Mouse (Mus musculus): ENCODE data around the gene Ntrk1.
A peak's percentile ranks its signal among the peaks of the same experiment; 100 is the strongest.
"Not testable (repeated sequence)": the region's sequence is repeated elsewhere in the genome, so short reads cannot be mapped to it uniquely, and the experiment has no call there.

Ntrk1 gene

DNA sequence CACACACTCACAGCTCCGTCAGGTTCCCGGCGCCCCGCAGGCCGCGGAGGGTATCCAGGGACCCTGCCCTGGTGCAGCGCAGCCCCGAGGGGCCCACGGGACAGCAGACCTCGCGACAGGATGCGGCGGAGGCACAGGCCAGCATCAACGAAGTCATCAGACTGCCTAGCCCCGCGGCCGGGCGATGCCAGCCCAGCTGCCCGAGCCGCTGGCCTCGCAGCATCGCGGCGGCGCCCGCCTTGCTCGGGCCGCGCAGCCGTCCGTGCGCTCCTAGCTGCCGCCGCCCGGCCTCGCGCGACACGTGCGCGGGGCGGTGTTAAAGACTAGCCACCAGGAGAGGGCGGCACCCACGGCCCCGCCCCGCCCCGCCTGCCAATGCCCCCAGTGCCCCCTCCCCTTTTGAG lies at the start of gene Ntrk1:
TSS of gene Ntrk1 (minus strand) at position 241 of the 404 bp plus-strand sequence.
- DNase-seq = peak; percentile 30 to 67

DNA sequence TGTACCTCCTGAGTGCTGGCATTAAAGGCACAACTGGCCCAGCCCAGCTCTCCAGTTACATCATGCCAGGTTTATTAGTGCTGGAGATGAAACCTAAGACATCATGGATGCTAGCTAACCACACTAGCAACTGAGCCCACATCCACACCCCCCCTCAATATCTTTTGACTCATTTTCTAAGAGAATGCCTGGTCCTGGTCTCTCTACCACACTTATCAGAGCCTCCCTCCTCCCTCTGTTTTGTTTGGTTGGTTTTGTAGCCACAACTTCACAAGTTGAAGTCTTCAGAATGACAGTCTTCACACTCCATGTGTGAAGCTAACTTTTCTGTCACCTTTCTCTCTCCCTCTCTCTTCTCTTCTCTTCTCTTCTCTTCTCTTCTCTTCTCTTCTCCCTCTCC lies 45.9 kb upstream of the Ntrk1 start:
- no peak for DNase-seq

DNA sequence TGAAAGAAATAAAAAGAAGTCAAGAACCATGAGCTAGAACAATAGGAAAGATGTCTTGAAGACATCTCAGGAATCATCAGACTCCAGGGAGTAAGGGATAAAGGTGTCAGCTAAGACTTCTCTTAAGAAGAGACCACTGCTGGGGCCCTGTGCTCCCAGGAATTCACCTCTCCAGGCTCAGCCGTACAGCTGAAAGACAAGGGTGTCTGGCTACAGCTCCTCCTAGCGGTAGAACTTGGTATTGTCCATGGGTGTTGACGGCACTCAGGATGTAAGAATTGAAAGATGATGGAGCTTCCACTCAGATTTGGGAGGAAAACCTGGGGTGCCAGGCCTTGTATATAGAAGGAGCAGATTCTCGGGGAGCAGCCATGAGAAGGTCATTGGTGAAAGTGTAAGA lies 43.7 kb upstream of the Ntrk1 start:
- DNase-seq = peak; percentile 70 to 90

DNA sequence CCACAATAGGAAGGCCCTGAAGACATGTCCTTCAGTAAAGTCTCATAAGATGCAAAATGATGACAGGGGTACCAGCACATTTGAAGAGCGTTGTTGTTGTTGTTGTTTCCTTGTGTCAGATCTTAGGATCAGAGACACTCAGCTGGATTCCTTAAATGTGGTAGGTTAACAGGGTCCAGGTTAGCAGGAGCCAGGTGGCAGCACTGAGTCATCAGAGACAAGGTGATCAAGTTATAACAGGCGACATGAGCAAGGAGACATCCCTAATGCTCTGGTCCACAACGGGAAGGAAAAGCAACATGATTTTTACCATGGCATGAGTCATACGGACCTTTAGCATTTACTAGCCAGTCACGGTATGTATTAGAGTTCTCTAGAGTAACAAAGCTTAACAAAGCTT lies 38.5 kb upstream of the Ntrk1 start:
- DNase-seq = peak in 1 of 2 experiments; percentile 47

DNA sequence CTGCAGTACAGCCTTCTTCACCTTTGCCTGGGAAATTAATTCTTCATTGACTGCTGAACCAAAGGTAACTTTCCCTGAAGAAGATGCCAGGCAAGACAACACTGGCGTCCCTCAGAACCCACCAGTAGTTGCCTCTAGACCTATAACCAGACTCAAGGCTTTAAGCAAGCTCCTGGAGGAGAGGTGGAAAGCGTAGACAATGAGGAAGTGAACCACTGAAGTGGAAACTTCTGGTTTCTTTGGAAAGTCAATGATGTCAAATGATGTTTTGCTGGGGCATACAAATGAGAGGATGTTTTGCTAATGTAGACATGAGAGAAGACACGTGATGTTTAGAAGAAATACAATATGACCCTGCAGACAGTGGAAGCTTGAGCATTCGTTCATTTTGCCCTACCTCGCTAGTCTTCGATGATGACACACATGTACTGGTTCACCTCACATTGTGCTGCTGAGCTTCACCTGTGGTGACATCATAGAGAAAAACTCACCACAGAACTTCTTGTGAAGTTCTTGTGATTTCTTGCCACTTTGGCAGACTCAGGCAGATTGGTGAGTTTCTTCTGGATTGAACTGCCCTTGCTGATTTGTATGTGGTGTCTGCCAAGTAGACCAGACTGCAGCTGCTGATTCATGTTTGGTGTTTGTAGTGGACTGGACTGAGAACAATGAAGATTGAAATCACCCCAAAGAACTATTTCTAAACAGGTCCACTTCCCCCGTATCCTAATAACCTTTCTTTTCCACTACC lies 37.3 kb upstream of the Ntrk1 start:
- no peak for DNase-seq

DNA sequence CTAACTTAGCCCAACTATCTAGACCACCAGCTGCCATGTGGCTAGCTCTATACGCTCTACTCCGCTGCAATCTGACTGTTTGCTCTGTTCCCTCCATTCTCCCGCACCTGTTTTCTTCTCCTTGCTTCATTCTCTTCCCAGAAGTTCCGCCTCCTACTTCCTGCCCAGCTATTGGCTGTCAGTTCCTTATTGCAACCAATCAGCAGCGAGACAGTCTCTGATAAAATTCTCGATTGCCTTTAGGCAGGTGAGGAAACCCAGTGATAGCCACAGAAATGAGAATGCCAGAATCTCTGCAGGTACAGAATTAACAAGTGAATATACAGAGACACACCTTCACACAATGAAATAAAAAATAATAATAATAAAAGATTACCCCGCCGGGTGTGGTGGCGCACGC lies 34.1 kb upstream of the Ntrk1 start:
- DNase-seq = no peak

DNA sequence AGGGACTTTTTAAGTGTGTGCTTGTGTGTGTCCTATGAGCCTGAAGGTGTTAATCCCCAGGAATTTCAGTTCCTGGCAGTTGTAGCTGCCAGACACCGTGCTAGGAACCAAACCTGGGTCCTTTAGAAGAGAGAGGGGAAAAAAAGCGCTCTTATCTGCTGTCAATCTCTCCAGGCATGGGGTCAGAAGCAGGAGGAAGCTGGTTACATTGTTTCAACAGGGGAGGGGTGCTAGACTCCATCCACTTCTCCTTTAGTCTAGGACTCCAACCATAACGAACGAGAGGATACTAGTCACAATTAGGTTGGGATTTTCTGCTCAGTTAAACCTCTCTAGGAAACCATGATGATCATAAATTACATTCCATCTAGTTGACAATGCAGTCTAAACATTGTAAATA lies 33.5 kb upstream of the Ntrk1 start:
- DNase-seq = no peak

DNA sequence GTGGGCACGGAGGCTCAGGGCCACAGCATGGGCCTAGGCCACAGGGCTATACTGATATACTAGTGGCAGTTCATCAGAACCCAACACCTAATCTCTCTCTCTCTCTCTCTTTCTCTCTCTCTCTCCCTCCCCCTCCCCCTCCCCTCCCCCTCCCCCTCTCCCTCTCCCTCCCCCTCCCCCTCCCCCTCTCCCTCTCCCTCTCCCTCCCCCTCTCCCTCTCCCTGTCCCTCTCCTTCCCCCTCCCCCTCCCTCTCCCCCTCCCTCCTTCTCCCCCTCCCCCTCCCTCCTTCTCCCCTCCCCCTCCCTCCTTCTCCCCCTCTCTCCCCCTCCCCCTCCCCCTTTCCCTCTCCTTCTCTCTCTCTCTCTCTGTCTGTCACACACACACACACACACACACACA lies 29.2 kb upstream of the Ntrk1 start, which contains the start of gene Pear1:
TSS of gene Pear1 (minus strand) at position 101 of the 400 bp plus-strand sequence.
- DNase-seq = not testable (repeated sequence)

DNA sequence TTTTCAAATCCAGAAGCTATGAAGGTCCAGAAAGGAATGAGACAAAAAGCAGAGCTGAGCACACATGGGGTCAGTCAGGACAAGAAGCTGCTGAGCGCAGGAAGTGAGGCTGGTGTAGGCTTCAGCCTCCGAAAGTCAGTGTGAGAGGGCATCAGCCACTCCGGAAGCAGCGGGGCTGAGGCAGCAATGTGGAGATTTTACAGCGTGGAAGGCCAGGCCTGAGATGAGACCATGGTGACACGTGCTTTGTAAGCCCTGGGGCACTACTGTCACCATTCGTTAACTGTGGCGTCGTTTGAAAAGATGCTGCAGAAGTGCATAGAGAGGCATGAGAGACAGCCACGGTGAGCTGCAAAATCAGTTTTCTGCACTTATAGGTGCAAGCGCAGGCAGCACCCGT lies 23.3 kb upstream of the Ntrk1 start:
- DNase-seq = no peak

DNA sequence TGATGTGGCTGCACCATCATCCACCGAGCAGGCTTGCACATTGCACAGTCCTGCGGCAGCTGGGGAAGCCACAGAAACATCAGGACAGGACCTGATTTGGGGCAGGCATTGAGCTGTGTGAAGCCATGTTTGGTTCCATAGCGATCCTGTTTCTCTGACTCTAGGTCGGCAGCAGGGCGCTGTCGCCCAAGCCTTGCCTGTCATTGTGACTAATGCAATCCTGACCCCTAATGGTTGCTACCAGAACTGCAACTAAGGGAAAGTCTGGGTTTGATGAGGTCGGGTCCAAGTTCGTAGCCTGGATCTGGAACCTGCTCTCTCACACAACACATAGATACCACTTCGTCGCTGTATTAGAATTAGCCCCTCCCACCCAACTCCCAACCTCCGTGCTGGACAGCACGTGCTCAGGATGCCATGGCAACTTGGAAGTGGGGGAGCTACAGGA lies 21.7 kb upstream of the Ntrk1 start:
- peak; percentile 81 to 92 for DNase-seq

DNA sequence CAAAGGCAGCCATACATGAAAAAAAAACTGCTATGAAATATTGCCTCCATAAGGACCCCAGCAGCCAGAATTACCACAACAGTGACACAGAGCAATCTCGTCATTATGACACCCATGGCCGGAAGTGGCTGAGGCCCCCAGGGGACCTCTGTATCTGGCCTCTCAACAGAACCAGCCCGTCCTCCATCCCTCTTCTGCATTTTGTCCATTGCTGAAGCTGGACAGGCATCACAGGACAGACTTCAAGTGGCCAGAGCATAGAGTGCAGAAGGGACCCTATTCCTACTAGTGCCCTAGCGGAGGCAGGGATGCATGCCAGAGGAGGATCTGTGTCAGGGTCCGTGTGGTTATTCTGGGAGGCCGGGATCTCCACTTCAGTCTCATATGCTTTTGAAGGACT lies 21.2 kb upstream of the Ntrk1 start:
- DNase-seq = peak in 1 of 2 experiments; percentile 14

DNA sequence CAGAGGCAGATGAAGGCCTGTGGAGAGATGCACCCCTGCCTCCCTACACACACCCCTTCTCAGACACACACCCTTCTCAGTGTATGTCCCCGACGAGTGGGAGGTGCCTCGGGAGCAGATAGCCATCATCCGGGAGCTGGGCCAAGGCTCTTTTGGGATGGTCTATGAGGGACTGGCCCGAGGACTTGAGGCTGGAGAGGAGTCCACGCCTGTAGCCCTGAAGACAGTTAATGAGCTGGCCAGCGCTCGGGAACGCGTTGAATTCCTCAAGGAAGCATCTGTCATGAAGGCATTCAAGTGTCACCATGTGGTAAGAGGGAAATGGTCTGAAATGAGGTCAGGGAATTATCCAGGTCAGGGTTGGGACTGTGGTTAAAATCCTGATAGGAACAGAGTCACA lies 17.9 kb upstream of the Ntrk1 start:
- peak; percentile 40 to 57 for DNase-seq

DNA sequence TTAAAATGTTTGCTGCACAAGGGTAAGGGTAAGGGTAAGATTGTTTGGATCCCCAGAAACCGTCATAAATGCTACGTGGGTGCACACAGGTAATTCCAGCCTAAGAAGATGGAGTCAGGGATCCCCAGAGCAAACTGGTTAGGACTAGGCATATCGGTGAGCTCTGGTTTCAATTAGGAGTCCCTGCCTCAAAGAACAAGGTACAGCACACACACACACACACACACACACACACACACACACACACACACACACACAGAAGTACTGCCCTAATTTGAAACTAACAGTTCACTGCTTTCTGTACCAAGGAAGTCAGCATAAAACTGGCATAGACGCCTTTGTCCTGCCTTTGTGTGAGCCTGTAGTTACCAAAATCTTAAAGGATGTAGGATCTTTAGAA lies 17.5 kb upstream of the Ntrk1 start:
- DNase-seq = no peak

DNA sequence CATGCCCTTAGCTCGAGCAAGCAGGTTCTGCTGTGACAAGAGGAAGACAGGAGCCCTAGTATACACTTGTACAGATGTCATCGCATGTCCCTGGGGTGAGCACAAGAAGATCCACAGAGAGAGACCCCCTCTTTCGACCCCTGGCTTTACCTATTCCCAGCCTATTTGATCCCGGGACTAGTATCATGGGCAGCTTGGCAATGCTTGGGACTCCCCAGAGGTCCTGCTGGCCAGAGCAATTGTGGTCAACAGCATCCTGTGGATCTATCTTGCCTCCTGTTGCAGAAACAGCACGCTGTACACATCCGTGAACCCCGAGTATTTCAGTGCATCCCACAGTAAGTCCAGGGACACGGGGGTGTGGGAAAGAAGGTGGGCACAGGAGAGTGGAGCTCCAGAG lies 16.3 kb upstream of the Ntrk1 start:
- no peak for DNase-seq

DNA sequence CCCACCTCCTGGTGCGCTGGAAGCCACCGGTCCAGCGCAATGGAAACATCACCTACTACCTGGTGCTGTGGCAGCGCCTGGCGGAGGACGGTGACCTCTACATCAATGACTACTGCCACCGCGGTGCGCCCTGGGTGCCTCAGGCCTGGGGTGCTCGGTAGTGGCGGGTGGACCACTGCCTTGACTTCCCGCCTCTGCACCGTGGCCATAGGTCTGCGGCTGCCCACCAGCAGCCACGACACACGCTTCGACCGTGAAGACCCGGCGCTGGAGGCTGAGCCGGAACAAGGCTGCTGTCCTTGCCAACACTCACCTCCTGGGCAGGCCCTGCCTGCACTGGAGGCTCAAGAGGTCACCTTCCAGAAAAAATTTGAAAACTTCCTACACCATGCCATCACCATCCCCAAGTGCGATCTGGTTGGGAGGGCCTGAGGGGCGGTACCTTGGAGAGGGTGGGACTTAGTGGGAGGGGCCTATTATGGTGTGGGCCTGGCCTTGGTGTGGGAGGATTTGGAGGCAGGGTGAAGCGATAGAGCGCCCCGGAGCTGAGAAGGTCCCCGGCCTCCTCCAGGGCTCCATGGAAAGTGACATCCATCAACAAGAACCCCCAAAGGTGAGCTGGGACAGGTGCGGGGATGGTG lies 14.5 kb upstream of the Ntrk1 start:
- DNase-seq = peak in 1 of 2 experiments; percentile 59

DNA sequence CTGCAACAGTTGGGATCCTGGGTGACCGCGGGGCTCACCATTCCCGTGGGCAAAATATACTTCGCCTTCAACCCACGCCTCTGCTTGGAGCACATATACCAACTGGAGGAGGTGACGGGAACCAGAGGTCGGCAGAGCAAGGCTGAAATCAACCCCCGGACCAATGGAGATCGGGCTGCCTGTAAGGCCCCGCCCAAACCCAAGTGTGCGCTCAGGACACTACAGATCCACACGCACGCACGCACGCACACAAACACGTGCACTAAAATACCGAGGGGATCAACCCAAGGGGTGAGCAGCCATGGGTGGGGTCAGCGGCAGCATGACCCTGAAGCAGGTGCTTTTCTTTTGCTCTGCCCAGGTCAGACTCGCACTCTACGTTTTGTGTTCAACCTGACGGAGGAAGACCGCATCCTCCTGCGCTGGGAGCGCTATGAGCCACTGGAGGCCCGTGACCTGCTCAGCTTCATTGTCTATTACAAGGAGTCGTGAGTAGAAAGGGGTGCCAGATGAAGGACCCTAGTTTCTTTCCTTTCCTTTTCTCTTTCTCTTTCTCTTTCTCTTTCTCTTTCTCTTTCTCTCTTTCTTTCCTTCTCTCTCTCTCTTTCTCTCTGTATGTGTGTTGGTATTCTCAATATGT lies 9.2 kb upstream of the Ntrk1 start:
- DNase-seq = no peak

DNA sequence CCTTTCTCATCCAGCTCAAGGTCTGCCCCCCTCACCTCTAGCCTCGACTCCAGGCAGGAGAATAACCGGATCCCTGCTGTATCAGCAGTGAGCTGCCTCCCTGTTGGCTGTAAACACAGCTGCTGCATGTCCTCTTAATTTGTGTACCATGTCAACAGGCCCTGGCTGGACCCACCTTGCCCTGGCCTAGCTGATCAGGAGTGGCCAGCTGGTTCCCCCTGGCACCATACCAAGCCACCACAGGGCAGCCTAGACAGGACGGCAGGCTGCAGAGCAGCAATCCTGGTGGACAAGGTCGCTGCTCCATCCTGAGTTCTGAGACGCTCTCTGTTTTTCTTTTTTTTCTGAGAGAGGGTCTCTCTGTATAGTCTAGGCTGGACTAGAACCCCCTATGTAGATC lies 6.7 kb upstream of the Ntrk1 start:
- DNase-seq = peak; percentile 30 to 66

DNA sequence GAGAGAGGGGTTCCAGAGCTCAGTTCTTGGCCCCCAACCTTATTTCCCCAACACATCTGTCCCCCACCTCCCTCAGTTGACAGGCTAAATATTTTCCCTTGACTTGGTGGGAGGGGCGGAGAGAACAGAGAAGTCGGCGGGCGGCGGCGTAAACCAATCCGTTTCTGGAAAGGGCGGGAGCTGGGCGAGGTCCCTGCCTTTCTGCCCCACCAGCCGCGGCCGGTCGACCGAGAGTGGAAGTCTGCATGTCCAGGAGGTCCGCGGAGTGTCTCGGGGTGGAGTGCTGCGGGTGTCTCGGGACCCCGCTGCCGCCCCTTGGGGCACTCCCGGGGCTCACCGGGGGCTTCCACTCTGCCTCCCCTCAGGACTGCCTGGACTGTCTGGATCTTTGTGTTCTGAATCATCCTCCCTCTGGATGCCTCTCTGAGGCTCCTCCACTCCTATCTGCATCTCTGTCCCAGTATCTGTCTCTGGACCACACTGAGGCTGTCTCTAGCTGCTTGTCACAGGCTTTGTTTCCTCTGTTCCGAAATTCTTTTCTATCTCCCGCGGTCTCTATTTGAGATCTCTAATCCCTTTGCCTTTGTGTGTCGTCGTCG lies 1.9 kb upstream of the Ntrk1 start, which contains the start of gene Insrr:
TSS of gene Insrr (plus strand) at position 216 of the 599 bp plus-strand sequence.
- peak; percentile 59 to 69 for DNase-seq

DNA sequence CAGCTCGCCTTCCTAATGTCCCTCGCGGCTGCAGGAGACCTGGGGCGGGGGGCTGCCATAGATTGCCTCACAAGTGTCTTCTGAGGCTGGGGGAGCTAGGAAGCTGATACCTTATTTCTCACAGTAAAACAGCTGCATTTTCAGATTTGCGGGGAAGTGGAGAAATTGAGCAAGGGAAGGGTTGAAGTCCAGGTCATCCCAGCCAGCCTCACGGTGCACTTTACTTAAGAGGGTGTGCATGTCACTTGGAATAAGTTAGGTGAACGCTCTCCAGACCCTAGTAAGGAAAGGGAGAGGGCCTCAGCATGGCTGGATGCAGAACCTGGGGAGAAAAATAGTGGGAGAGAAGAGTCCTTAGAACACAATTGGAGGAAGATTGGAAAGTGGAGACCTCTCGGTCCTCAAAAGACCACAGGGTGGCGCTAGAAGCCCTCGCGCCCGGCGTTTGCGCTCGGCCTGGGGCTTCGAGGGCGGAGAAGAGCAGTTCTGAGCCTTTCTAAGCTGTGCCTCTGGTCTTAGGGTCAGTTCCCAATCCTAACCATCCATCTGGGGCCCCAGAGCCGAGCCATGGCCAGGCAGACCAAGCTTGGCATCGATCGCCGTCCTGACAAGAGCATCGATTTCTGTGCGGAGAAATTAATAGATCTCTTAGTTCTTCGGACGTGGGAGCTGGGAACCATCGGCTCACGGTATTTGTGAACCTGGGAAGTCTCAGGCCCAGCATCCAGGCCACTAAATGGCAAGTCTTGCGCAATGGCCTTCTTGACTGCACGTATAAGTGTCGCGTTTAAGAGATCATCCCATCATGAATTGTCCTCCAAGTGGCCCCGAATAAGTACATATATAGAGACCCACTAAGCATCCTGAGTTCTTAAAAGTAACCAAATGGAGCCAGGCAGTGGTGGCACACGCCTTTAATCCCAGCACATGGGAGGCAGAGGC lies 645 bp upstream of the Ntrk1 start:
- peak; percentile 61 to 69 for DNase-seq

DNA sequence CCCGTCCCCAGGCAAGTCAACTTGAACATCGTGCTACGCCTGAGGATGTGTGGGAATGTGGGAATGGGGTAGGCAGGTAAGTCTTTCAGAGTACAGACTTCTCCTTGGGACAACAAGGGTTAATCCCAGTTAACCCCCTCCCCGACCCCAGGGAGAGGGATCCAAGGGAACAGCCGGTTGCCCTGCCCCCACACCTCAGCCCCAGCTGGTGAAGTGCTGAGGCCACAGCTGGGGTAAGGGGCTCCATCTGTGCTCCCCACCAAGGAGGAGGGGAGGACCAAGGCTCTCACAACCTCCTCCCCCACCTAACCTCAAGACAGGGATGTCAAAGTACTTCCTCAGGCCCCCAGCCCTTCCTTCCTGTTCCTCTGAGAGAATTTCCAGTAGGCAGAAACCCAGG lies 5.2 kb downstream of the Ntrk1 start:
- DNase-seq = no peak

DNA sequence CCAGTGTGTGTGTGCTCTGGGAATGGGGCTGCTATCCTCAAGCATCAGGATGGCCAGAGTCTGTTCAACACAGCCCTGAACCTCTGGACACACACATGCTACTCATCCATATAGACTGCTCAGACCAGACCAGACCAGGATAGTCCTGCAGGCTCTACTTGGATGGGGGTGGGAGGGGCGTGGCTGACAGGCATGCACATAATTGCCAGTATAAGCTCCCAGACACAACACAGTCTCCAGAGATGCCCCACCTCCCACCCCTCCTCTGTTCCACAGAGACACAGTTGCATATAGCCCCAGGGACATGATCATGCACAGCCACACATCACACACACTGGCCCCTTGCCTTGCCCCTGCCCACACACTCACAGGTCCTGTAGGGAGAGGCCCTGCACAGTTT lies 5.7 kb downstream of the Ntrk1 start:
- no peak for DNase-seq

DNA sequence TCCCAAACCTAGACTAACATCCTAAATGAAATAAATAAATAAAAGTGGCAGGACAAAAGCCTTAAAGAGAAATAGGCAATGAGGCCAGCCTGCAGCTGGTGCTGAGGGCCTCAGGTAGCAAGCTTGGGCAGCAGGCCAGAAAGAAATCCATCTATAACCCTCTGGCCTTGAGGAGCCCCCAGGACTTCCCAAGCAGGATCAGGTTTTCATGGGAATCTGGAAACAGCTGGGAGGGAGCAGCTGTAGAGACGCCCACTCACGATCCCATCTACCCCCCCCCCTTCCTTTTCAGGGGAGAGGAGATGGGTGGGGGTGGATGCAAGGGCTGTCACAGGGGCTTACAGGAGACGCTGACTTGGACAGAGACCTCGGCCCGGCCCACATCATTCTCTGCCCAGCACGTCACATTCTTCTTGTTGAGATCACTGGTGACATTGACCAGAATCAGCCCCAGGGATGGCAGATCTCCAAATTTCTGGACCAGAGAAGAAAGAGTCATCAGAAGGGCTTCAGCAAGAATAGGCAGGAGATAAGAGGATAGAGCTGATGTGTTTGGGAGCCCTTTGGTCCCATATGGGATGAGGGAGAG lies 9.2 kb downstream of the Ntrk1 start:
- no peak for DNase-seq

Measured in kidney, postnatal 25 days (tissue).